Mouse (Mus musculus) embryonic facial prominence, embryonic 12.5 days (tissue): ENCODE measurements at regions not wholly inside any gene's neighbourhood (a gene's known extent, or its start where the extent isn't known, plus 50 kb on each side); places are given as distances from the start of the nearest gene placed in this dataset.

Experiments used
- ATAC-seq: fragments of 200-750 bp; cut with Nextera tagmentation; 2 replicates; pipeline ENCODE4 v1.8.0; 2017; ENCODE audit not compliant: insufficient number of reproducible peaks, insufficient read depth, low FRiP score, low TSS enrichment
- H3K27ac ChIP-seq: fragments of 300-500 bp; sonication (generic); 2 replicates; pipeline ENCODE4 v1.5.1; 2016; ENCODE audit warnings: mild to moderate bottlenecking
- H3K27me3 ChIP-seq: fragments of 300-500 bp; sonication (generic); 2 replicates; pipeline ENCODE4 v1.6.1; 2016; ENCODE audit warnings: mild to moderate bottlenecking, moderate library complexity
- H3K36me3 ChIP-seq: fragments of 300-500 bp; sonication (generic); 2 replicates; pipeline ENCODE4 v1.6.1; 2016; ENCODE audit warnings: mild to moderate bottlenecking
- H3K4me1 ChIP-seq: fragments of 300-500 bp; sonication (generic); 2 replicates; pipeline ENCODE4 v1.6.1; 2016
- H3K4me2 ChIP-seq: fragments of 300-500 bp; sonication (generic); replicated peaks from 2 replicates; pipeline ENCODE4 v1.6.1; 2016; ENCODE audit warnings: mild to moderate bottlenecking, moderate library complexity
- H3K4me3 ChIP-seq: fragments of 300-500 bp; sonication (generic); 2 replicates; pipeline ENCODE4 v1.5.1; 2016; ENCODE audit warnings: mild to moderate bottlenecking
- H3K9ac ChIP-seq: fragments of 300-500 bp; sonication (generic); 2 replicates; pipeline ENCODE4 v1.6.1; 2016; ENCODE audit warnings: mild to moderate bottlenecking, moderate library complexity
- H3K9me3 ChIP-seq: fragments of 300-500 bp; sonication (generic); 2 replicates; pipeline ENCODE4 v1.6.1; 2016; ENCODE audit warnings: mild to moderate bottlenecking, moderate library complexity
- WGBS: fragments of 180-500 bp; shearing (Covaris S2); methylation state at CpG from one replicate; pipeline ENCODE4 v1.1.7; 2016; 5-methylcytosine and 5-hydroxymethylcytosine counted together

DNA sequence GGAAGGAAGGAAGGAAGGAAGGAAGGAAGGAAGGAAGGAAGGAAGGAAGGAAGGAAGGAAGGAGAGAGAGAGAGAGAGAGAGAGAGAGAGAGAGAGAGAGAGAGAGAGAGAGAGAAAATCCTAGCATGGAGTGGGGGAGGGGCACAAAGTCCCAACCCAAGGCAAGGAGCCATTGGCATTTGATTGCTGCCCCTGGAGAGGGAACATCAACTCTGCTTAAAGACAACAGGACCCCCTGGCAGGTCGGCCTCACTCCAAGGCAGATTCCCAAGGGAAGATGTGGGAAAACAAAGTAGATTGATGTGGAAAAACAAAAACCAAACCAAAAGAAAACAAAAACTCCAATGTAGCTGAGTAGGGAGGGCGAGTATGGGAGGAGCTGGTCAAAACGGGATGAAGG, 49.9 kb upstream of the Fzd10 start:
- H3K9me3 ChIP-seq: no peaks in the 10 kb centered on the region
- no peak overlapping the region for H3K27ac ChIP-seq
- no peak overlapping the region for H3K9ac ChIP-seq
- 0 out of 2 replicates have a peak, but pooled peaks cover 6% of the 10 kb centered on the region for H3K4me1 ChIP-seq
- peaks cover 22% of the 10 kb centered on the region for H3K27me3 ChIP-seq
- no peak overlapping the region for H3K4me2 ChIP-seq
- H3K4me3 ChIP-seq: no peak overlapping the region
- no peaks in the 10 kb centered on the region for H3K36me3 ChIP-seq
- WGBS: 21% methylated on average over 3 of the region's 3 CpGs
- no peak for ATAC-seq

DNA sequence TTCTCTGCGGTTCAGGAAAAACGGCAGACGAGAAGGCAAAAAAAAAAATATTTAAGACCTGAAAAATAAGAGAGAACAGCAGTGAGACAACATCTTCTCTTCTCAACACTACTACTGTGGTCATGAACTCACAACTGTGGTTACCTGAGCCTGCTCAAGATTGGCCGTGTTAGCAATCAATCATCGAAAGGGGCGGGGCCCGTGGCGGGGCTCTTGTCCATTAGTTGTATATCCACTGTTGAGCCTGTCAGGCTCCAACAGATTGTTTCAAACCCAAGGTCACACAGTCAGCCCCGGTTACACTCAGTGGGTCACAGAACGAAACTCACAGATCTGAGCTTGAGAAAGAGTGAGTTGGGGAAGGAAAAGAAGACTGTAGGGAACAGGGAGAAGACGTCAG, 50.8 kb upstream of the Fzd10 start:
- H3K36me3 ChIP-seq: no peaks in the 10 kb centered on the region
- ATAC-seq: no peak
- H3K9me3 ChIP-seq: no peaks in the 10 kb centered on the region
- 0 out of 2 replicates have a peak, but pooled peaks cover 6% of the 10 kb centered on the region for H3K4me1 ChIP-seq
- peaks cover 22% of the 10 kb centered on the region for H3K27me3 ChIP-seq
- no peak overlapping the region for H3K4me3 ChIP-seq
- H3K27ac ChIP-seq: no peak overlapping the region
- no peak overlapping the region for H3K9ac ChIP-seq
- H3K4me2 ChIP-seq: no peak overlapping the region
- WGBS: 84% methylated on average over 11 of the region's 11 CpGs

DNA sequence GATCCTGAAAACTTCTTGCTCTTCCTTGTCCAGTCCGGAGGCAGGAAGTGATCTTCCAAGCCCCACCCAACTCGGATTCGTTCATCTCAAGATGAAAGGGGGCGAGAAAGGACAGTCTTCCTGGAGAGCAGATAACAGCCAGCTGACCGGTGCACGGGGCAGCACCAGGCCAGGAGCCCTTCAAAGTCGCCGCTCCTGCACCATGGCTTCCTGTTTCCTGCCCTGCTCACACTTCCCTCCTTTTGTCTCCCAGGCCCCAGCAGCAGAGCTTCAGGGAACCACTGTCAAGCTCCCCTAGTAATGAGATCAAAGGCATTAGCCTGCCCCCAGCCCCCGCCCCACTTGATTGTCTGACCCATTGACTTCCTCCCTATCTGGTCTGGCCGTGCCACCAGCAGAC, 58.6 kb upstream of the Fzd10 start:
- H3K27me3 ChIP-seq: 0 out of 2 replicates have a peak, but pooled peaks cover 2% of the 10 kb centered on the region
- H3K27ac ChIP-seq: no peak overlapping the region
- no peaks in the 10 kb centered on the region for H3K9me3 ChIP-seq
- no peak overlapping the region for H3K9ac ChIP-seq
- no peak overlapping the region for H3K4me2 ChIP-seq
- ATAC-seq: no peak
- no peak overlapping the region for H3K4me3 ChIP-seq
- no peaks in the 10 kb centered on the region for H3K36me3 ChIP-seq
- peaks cover 7% of the 10 kb centered on the region for H3K4me1 ChIP-seq
- WGBS: 17% methylated on average over 10 of the region's 10 CpGs

DNA sequence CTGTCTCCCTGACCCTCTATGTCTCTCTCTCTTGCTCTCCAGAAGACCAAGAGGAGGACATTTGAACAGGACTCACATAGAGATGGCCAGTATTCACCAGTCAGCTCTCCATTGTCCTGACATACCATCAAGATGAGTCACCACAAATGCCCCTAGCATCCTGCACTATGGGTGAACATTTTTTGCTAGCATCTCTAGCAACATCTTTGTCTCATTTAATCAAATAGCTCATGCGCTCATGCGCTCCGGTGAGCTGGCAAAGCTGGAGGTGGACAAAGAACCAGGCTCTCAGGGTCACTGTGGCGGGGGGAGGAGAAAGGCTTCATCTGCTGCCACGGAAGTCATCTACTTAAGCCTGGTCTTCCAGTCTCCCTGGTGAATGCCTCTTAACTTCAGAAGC, 62.0 kb upstream of the Fzd10 start:
- Histone ChIP-seq H3K9ac (no peak overlapping the region), H3K4me2 (no peak overlapping the region), H3K27ac (no peak overlapping the region), H3K4me1 (peaks cover 13% of the 10 kb centered on the region), H3K36me3 (no peaks in the 10 kb centered on the region), H3K9me3 (no peaks in the 10 kb centered on the region), H3K27me3 (0 out of 2 replicates have a peak, but pooled peaks cover 2% of the 10 kb centered on the region), H3K4me3 (no peak overlapping the region)
- ATAC-seq: no peak
- WGBS: 82% methylated on average over 5 of the region's 5 CpGs

DNA sequence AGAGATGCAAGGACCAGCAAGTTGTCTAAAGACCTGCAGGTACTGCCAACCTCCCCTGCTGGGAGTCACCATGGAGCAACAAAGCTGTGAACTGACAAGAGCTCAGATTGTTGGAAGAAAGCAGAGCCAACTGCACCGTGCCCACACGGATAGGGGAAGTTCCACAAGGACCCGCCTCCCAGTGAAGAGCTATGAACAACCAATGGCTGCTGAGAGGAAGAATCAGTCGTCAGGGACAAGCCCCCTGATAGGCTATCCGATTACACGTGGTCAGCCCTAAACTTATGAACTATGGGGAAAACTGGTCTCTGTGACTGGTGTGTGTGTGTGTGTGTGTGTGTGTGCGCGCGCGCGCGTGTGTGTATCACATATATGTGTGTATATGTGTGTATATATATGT, 63.4 kb upstream of the Fzd10 start:
- 0 out of 2 replicates have a peak, but pooled peaks cover 2% of the 10 kb centered on the region for H3K27me3 ChIP-seq
- no peak for ATAC-seq
- H3K9me3 ChIP-seq: no peaks in the 10 kb centered on the region
- H3K36me3 ChIP-seq: no peaks in the 10 kb centered on the region
- H3K27ac ChIP-seq: no peak overlapping the region
- no peak overlapping the region for H3K9ac ChIP-seq
- WGBS: 54% methylated on average over 12 of the region's 12 CpGs
- H3K4me2 ChIP-seq: peak overlapping the region; percentile 32
- H3K4me3 ChIP-seq: 0 out of 2 replicates have a peak overlapping the region, but pooled peaks have one; percentile 2
- H3K4me1 ChIP-seq: peaks cover 13% of the 10 kb centered on the region

DNA sequence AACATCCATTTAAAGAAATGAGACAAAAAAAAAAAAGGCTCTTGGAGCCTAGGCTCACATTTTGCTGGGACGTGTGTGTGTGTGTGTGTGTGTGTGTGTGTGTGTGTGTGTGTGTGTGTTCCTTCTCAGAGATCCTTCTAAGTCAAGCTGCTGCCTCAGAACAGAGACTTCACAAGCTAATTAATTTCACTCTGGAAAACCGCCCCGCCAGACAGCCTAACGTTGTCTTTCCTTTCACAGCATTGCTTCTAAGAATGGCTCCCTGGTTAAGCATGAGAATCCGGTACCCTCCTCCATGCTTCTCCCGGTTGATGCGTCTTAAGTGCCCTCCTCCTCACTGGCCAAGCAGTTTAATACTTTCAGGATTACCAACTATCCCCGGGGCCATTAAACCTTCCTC, 64.3 kb upstream of the Fzd10 start:
- Histone ChIP-seq H3K4me3 (0 out of 2 replicates have a peak overlapping the region, but pooled peaks have one; percentile 2), H3K4me2 (peak overlapping the region; percentile 32), H3K9ac (no peak overlapping the region), H3K27me3 (no peaks in the 10 kb centered on the region), H3K27ac (no peak overlapping the region), H3K4me1 (peaks cover 7% of the 10 kb centered on the region; the same call in 1 of the 2 replicates), H3K9me3 (no peaks in the 10 kb centered on the region), H3K36me3 (no peaks in the 10 kb centered on the region)
- WGBS: 20% methylated on average over 8 of the region's 8 CpGs
- no peak for ATAC-seq

DNA sequence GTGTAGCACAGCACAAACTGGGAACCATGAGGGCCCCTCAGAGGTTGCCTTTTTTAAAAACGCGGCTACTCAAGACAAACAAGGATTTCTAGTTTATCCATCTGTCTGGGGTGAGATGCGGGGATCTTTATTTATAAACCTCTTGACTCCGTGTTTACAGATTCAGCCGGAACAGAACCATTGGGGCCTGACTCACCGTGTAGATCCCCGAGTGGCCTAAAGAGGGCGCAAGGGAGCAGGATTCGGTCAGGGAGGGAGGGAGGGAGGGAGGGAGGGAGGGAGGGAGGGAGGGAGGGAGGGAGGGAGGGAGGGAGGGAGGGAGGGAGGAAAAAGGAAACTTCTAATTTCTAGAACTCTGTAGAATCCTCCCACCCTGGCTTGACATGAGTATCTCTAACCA, 73.4 kb upstream of the Fzd10 start:
- Histone ChIP-seq H3K27me3 (peaks cover 8% of the 10 kb centered on the region; the same call in 1 of the 2 replicates), H3K27ac (no peak overlapping the region), H3K4me2 (no peak overlapping the region), H3K4me3 (no peak overlapping the region), H3K36me3 (no peaks in the 10 kb centered on the region), H3K4me1 (peaks cover 12% of the 10 kb centered on the region), H3K9ac (no peak overlapping the region), H3K9me3 (no peaks in the 10 kb centered on the region)
- no peak for ATAC-seq
- 45% methylated on average over 5 of the region's 9 CpGs for WGBS

DNA sequence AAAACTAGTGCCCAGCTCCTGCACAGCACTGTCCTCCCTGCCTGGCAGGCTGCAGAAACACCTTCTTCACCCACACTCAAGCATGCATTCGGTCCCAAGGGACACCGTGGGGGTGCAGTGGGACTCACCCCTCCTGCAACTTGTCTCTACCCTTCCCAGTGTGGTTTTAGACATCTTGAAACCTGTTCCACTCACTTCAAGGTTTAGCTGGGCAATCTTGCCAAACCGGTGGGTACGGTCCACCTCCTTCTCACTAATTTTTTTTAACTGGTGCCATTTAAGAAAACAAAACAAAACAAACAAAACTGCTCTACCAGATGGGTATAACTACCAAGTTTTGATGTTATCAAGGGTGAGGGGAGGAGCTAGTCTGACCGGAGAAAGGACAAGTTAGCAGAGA, 74.2 kb upstream of the Fzd10 start:
- Histone ChIP-seq H3K27me3 (peaks cover 8% of the 10 kb centered on the region; the same call in 1 of the 2 replicates), H3K27ac (no peak overlapping the region), H3K9ac (no peak overlapping the region), H3K4me1 (peaks cover 12% of the 10 kb centered on the region), H3K4me2 (no peak overlapping the region), H3K9me3 (no peaks in the 10 kb centered on the region), H3K36me3 (no peaks in the 10 kb centered on the region), H3K4me3 (no peak overlapping the region)
- ATAC-seq: no peak
- WGBS: 78% methylated on average over 5 of the region's 5 CpGs

DNA sequence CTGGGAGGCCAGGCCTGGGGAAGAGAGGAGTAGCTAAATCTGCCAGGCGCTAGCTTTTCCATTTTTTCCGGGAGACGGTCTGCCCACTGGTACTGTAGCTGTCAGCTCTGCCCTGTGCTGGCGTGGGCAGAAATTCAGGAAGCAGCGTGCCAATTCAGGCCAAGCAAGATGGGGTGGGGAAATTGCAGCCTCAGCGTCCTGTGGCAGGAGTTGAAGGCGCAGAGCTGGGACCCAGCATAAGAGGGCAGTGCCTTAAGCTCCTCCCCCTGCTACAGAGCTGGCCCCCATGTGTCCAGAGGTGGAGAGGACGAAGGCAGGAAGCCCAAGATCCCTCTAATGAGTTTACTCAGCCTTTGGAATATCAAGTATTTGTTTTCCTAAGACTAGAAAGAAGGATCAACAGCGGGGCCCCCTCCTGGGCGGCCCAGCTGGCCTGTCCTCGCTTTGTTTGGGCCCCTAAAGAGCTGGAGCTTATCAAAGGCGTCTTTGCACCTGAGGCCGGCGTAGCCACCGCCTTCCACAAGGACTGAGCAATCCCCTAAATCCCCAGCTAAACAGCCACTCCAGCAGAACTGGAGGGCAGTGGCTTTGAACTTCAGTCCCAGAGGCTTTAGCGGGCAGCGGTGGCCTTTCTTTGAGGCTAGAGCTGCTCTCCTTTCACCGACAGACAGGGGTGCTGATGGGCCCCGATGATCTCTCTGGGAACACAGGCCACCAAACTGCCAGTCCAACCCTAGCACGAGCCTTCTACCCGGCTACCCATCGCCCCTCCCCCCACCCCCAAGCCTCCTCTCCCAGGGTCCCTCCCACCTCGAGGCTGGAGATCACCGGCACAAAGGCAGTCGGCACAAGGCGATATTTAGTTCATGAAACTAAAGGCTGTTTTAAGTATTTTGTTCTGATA, 76.0 kb upstream of the Fzd10 start:
- Histone ChIP-seq H3K27me3 (peaks cover 14% of the 10 kb centered on the region), H3K4me3 (no peak overlapping the region), H3K36me3 (no peaks in the 10 kb centered on the region), H3K4me1 (peaks cover 12% of the 10 kb centered on the region), H3K9me3 (no peaks in the 10 kb centered on the region), H3K4me2 (no peak overlapping the region; the same call in 1 of the 2 replicates), H3K9ac (no peak overlapping the region), H3K27ac (no peak overlapping the region)
- 11% methylated on average over 26 of the region's 26 CpGs for WGBS
- ATAC-seq: no peak

DNA sequence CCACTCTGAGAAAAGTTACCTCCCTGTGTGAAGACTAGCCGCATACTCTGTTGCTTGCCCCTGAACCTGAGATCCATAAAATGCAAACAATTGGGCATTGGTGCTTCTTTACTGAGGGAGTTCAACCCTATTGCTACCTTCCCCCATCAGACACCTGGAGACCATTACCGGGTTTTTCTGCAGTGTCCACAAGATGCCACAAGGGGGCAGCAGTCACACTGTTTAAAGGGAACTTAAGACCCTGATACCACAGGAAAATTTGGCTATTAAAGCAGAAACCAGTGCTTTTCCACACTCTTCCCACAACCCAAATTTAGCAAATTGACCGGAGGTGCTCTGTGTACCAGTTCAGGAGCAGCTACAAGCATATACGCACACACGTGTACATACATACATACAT, 78.0 kb upstream of the Fzd10 start:
- Histone ChIP-seq H3K4me2 (no peak overlapping the region), H3K9ac (no peak overlapping the region), H3K4me3 (no peak overlapping the region), H3K4me1 (peaks cover 12% of the 10 kb centered on the region), H3K9me3 (no peaks in the 10 kb centered on the region), H3K36me3 (no peaks in the 10 kb centered on the region), H3K27ac (no peak overlapping the region), H3K27me3 (peaks cover 19% of the 10 kb centered on the region)
- ATAC-seq: no peak
- 39% methylated on average over 5 of the region's 5 CpGs for WGBS

DNA sequence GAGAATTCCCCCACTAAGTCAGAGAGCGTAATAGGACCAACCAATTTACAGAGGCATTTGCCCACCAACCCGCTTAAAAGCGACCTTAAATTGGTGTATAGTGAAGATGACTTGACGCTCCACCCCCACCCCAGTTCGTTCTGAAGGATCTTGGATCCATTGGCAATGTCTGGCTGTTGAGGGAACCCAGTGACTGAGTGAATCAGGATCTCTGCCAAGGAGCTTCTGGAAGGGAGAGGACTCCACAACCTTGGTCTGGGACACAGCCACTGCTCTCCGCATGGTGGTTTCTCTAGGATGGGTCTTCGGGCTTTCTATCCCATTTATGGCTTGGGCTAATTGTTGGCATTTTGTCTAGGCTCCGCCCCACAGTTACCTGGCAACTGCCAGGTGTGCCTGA, 83.3 kb upstream of the Fzd10 start:
- H3K4me1 ChIP-seq: no peaks in the 10 kb centered on the region
- H3K36me3 ChIP-seq: no peaks in the 10 kb centered on the region
- H3K27ac ChIP-seq: no peak overlapping the region
- no peak overlapping the region for H3K4me3 ChIP-seq
- H3K9ac ChIP-seq: no peak overlapping the region
- H3K9me3 ChIP-seq: no peaks in the 10 kb centered on the region
- H3K4me2 ChIP-seq: no peak overlapping the region
- no peak for ATAC-seq
- peaks cover 13% of the 10 kb centered on the region; the same call in 1 of the 2 replicates for H3K27me3 ChIP-seq
- 56% methylated on average over 8 of the region's 8 CpGs for WGBS

DNA sequence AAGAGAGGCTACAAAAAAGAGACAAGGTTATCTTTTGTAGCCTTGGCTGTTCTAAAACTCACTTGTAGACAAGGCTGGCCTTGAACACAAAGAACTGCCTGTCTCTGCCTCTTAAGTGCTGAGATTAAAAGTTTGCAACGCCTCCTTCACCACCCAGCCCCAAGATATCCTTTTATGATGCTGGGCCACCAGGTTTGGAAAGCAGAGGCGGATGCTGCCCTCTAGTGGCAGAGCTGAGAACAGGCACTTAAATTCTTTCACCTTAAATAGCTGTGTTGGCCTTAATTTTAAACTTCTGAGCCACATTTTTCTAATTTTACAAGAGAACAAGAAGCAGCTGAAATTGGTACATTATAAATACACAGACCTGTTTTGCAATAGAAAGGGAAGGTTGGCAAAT, 82.5 kb upstream of the Tmem132d start:
- no peak overlapping the region for H3K27ac ChIP-seq
- 2% methylated on average over 2 of the region's 2 CpGs for WGBS
- no peak overlapping the region for H3K9ac ChIP-seq
- no peak overlapping the region for H3K4me3 ChIP-seq
- ATAC-seq: no peak
- peaks cover 8% of the 10 kb centered on the region; the same call in 1 of the 2 replicates for H3K27me3 ChIP-seq
- H3K9me3 ChIP-seq: no peaks in the 10 kb centered on the region
- no peaks in the 10 kb centered on the region for H3K4me1 ChIP-seq
- H3K36me3 ChIP-seq: no peaks in the 10 kb centered on the region
- no peak overlapping the region for H3K4me2 ChIP-seq
